Mouse (Mus musculus): ENCODE measurements at regions not wholly inside any gene's neighbourhood (a gene's known extent, or its start where the extent isn't known, plus 50 kb on each side); places are given as distances from the start of the nearest gene placed in this dataset.

DNA sequence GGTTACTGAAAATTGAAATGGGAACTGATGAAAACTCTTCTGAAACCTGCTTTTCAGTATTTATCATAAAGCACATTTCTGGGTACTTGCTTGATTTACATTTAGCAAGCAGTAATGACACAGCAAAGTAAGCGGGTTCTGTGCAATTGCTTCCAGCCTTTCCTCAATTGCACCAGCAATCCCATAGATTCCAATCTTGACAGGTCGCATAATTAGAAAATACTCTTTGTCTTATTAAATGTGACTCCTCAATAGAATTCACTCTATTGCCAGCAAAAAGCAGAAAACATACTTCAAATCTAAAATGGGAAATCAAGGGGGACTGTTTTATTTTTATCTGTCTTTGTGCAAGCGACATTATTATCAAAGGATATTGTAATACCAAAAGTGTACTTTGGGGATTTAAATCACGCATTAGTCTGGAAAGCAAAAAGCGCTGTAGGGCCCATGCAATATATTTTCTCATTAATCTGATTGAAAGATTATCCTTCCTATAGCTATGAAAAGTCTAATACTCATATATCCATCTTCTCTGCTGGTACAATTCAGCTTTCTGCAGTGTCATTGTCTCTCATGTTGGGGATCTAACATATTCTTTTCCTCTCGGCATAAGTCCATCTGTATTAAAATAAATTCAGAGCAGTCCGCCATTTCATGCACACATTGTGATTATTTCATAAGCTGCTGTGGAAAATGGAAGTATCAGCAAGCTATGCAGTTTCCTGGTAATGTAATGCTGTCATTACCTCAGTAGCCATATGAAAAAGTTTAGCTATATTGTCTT is 1305.8 kb upstream of the Gm8797 start:
- Histone ChIP-seq H3K27me3 (no peaks in the 10 kb centered on the region), H3K36me3 (no peaks in the 10 kb centered on the region), H3K9ac (replicated peaks) (no peak overlapping the region), H3K4me2 (replicated peaks) (no peak overlapping the region), H3K4me1 (replicated peaks) (no peaks in the 10 kb centered on the region), H3K4me3 (replicated peaks) (no peak overlapping the region), H3K27ac (peak overlapping the region; percentile 69), H3K9me3 (no peaks in the 10 kb centered on the region)
- peak; percentile 67; the same call in 1 of the 2 replicates for ATAC-seq
- 68% methylated on average over 7 of the region's 7 CpGs for WGBS

DNA sequence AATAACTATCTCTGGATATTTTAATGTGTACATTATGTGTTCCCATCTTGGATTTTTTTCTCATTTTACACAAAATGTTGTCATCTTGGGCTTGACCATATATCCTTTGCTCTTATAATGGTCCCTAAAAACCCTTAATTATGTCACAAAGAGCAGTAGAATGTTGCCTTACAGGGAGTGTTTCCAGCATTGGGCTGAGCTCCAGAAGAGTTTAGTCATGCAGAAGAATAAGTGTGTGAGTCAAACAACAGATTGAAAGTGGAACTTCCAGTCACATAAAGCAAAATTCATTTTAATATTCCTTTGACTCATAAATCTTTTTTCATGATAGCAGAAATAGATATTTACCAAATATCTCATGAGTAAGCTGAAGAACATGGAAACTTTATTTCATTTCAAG is 1282.6 kb upstream of the Gm8797 start:
- Histone ChIP-seq H3K4me1 (replicated peaks) (no peaks in the 10 kb centered on the region), H3K4me2 (replicated peaks) (no peak overlapping the region), H3K27me3 (no peaks in the 10 kb centered on the region), H3K9me3 (no peaks in the 10 kb centered on the region), H3K36me3 (no peaks in the 10 kb centered on the region), H3K9ac (replicated peaks) (no peak overlapping the region), H3K4me3 (replicated peaks) (no peak overlapping the region), H3K27ac (no peak overlapping the region)
- no peak for ATAC-seq

Measured in midbrain, embryonic 13.5 days (tissue).